Mouse (Mus musculus): ENCODE measurements around the gene Traf3.

DNA sequence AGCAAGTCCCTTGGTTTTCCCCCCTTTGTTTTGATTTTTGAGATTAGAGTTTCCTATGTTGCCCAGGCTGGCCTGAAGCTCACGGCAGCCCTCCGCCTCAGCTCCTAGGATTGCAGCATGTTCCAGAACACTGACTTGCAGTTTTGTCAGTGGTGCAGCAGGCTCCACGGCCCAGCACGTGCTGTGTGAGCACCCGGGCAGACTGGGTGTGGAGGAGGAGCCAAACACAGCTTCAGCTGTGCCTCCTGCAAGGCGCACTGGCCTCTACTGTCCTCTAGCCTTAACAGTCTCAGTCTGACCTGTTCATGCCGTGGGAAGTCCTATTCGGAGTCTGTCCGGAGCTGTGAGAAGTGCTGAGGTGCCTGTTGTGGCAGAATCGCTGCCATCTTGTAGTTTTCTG is 73.8 kb downstream of the Traf3 start:
- TF ChIP-seq CTCF (IDR thresholded peaks at IDR 0.05; ENCODE audit: insufficient read depth, low read length), result no peak
- no peak for TF ChIP-seq POLR2A (IDR thresholded peaks at IDR 0.05; ENCODE audit: borderline replicate concordance, extremely low read depth, low read depth, low read length)

Data from lung, adult 2 months (tissue).